In genomic region chr11:80682745-80683144, GRCm38 (mm10) we compare ENCODE assay signal across 17 mouse cellular contexts.
DNase-seq lines count a peak whose midpoint lies in the region; ATAC-seq and TF ChIP-seq lines count a peak whose summit lies in the region.
"Had no signal": no experiment of that assay in that cellular context is flagged by ENCODE, and none has a peak within 500 bp of the region (broad histone marks: within the 10 kb centered on the region; RNA-seq: fewer than 3 reads in every experiment).

No protein-coding gene starts in this region.

- H3K9me3 ChIP-seq in heart, embryonic 15.5 days (replicated peaks): no peaks in the 10 kb centered on the region
- no peaks in the 10 kb centered on the region for H3K9me3 ChIP-seq in heart, embryonic 12.5 days (replicated peaks)
- no peaks in the 10 kb centered on the region for H3K9me3 ChIP-seq in lung, postnatal 0 days (ENCODE audit: low read length)
- H3K9me3 ChIP-seq: embryonic facial prominence, embryonic 15.5 days; hindbrain, embryonic 12.5 days; limb, embryonic 12.5 days; liver, embryonic 13.5 days had no signal

- no peak overlapping the region for H3K9ac ChIP-seq in heart, embryonic 15.5 days
- H3K9ac ChIP-seq in heart, embryonic 12.5 days: no peak overlapping the region
- no peak overlapping the region for H3K9ac ChIP-seq in lung, postnatal 0 days (replicated peaks; ENCODE audit: low read depth)
- H3K9ac ChIP-seq: embryonic facial prominence, embryonic 15.5 days; hindbrain, embryonic 12.5 days; limb, embryonic 12.5 days; liver, embryonic 13.5 days had no signal

- 20% methylated on average over 3 of the region's 3 CpGs for WGBS in heart, embryonic 15.5 days
- 24% methylated on average over 3 of the region's 3 CpGs for WGBS in heart, embryonic 12.5 days
- WGBS in lung, postnatal 0 days: 35% methylated on average over 3 of the region's 3 CpGs
- WGBS in lung, adult 2 months: 54% methylated on average over 3 of the region's 3 CpGs

- H3K4me2 ChIP-seq in heart, embryonic 15.5 days: no peak overlapping the region
- no peak overlapping the region for H3K4me2 ChIP-seq in heart, embryonic 12.5 days
- no peak overlapping the region for H3K4me2 ChIP-seq in lung, postnatal 0 days (replicated peaks; ENCODE audit: low read depth, low read length)
- H3K4me2 ChIP-seq: embryonic facial prominence, embryonic 15.5 days; hindbrain, embryonic 12.5 days; limb, embryonic 12.5 days; liver, embryonic 13.5 days had no signal

- ATAC-seq in heart, embryonic 15.5 days (replicated peaks; ENCODE audit: insufficient number of reproducible peaks, insufficient read depth, low FRiP score, low read depth): 0 out of 2 replicates have a peak, but pooled peaks have one; percentile 53
- no peak for ATAC-seq in heart, embryonic 12.5 days (ENCODE audit: insufficient number of reproducible peaks, low FRiP score)
- no peak for ATAC-seq in lung, postnatal 0 days
- no peak for ATAC-seq in megakaryocyte progenitor cell, adult 5-6 weeks (replicated peaks; ENCODE audit: poor library complexity)
- ATAC-seq: forebrain, embryonic 16.5 days had no signal

- no peak for TF ChIP-seq CTCF in lung, postnatal 0 days (IDR thresholded peaks at IDR 0.05)
- no peak for TF ChIP-seq CTCF in lung, adult 2 months (IDR thresholded peaks at IDR 0.05; ENCODE audit: insufficient read depth, low read length)

- no peaks in the 10 kb centered on the region for H3K36me3 ChIP-seq in heart, embryonic 15.5 days
- no peaks in the 10 kb centered on the region for H3K36me3 ChIP-seq in heart, embryonic 12.5 days
- no peaks in the 10 kb centered on the region for H3K36me3 ChIP-seq in lung, postnatal 0 days (ENCODE audit: insufficient read depth, low read length)
- H3K36me3 ChIP-seq: embryonic facial prominence, embryonic 15.5 days; hindbrain, embryonic 12.5 days; limb, embryonic 12.5 days; liver, embryonic 13.5 days had no signal

- H3K27ac ChIP-seq in heart, embryonic 15.5 days: peak overlapping the region; percentile 42
- no peak overlapping the region for H3K27ac ChIP-seq in heart, embryonic 12.5 days (ENCODE audit: poor library complexity, severe bottlenecking)
- no peak overlapping the region for H3K27ac ChIP-seq in lung, postnatal 0 days (ENCODE audit: low read length)
- H3K27ac ChIP-seq: embryonic facial prominence, embryonic 15.5 days; hindbrain, embryonic 12.5 days; limb, embryonic 12.5 days; liver, embryonic 13.5 days had no signal

- peaks cover 6% of the 10 kb centered on the region; the same call in 1 of the 2 replicates for H3K4me1 ChIP-seq in heart, embryonic 15.5 days (replicated peaks)
- H3K4me1 ChIP-seq in heart, embryonic 12.5 days (replicated peaks): peaks cover 10% of the 10 kb centered on the region; the same call in 1 of the 2 replicates
- H3K4me1 ChIP-seq in lung, postnatal 0 days (ENCODE audit: insufficient read depth, low read depth, low read length): no peaks in the 10 kb centered on the region
- no peaks in the 10 kb centered on the region for H3K4me1 ChIP-seq in lung, adult 2 months (ENCODE audit: control insufficient read depth, insufficient read depth, low read length)
- H3K4me1 ChIP-seq: embryonic facial prominence, embryonic 15.5 days; hindbrain, embryonic 12.5 days; limb, embryonic 12.5 days; liver, embryonic 13.5 days had no signal

- H3K4me3 ChIP-seq in heart, embryonic 15.5 days: no peak overlapping the region
- H3K4me3 ChIP-seq in heart, embryonic 12.5 days: no peak overlapping the region
- H3K4me3 ChIP-seq in lung, postnatal 0 days (ENCODE audit: low read depth, low read length): no peak overlapping the region
- H3K4me3 ChIP-seq in lung, adult 2 months (replicated peaks; ENCODE audit: extremely low read depth, low read depth, low read length): no peak overlapping the region
- H3K4me3 ChIP-seq: embryonic facial prominence, embryonic 15.5 days; hindbrain, embryonic 12.5 days; limb, embryonic 12.5 days; liver, embryonic 13.5 days had no signal

- TF ChIP-seq EP300 in lung, postnatal 0 days (IDR thresholded peaks at IDR 0.05): no peak

- no peaks in the 10 kb centered on the region for H3K27me3 ChIP-seq in heart, embryonic 15.5 days
- H3K27me3 ChIP-seq in heart, embryonic 12.5 days (replicated peaks): no peaks in the 10 kb centered on the region
- no peaks in the 10 kb centered on the region for H3K27me3 ChIP-seq in lung, postnatal 0 days (replicated peaks; ENCODE audit: insufficient read depth, low read length)
- H3K27me3 ChIP-seq: embryonic facial prominence, embryonic 15.5 days; hindbrain, embryonic 12.5 days; limb, embryonic 12.5 days; liver, embryonic 13.5 days had no signal

- TF ChIP-seq POLR2A in lung, adult 2 months (IDR thresholded peaks at IDR 0.05; ENCODE audit: borderline replicate concordance, extremely low read depth, low read depth, low read length): no peak

- DNase-seq in lung, postnatal 0 days (ENCODE audit: low spot score): peak; percentile 6
- DNase-seq in lung, adult 2 months: no peak
- DNase-seq in kidney, adult 9 months: peak; percentile 25
- peak; percentile 27 to 41 for DNase-seq in kidney, postnatal 36 days
- DNase-seq in thymus, postnatal 14 days: no peak
- DNase-seq: adrenal gland, postnatal 10 days; cerebellum, adult 9-11 months; liver, embryonic 13.5 days; lung, postnatal 10 days; thymus, postnatal 25 days had no signal

Comparison
In these comparisons a context has a peak if more than half of its experiments do, and no peak if none do; other contexts are left out.
1. DNase-seq: peak in lung, postnatal 0 days (single experiment), kidney, adult 9 months (single experiment) and kidney, postnatal 36 days (2 of 2); none in lung, adult 2 months (single experiment) and thymus, postnatal 14 days (single experiment).